Mouse (Mus musculus) cerebral cortex, adult 2 months (tissue): ENCODE measurements around the gene Aldh1l1.

Source experiments
- WGBS: fragments of 180-500 bp; shearing (Covaris S2); methylation state at CpG from one replicate; pipeline ENCODE4 v1.1.7; 2018; 5-methylcytosine and 5-hydroxymethylcytosine counted together

The Aldh1l1 gene

DNA sequence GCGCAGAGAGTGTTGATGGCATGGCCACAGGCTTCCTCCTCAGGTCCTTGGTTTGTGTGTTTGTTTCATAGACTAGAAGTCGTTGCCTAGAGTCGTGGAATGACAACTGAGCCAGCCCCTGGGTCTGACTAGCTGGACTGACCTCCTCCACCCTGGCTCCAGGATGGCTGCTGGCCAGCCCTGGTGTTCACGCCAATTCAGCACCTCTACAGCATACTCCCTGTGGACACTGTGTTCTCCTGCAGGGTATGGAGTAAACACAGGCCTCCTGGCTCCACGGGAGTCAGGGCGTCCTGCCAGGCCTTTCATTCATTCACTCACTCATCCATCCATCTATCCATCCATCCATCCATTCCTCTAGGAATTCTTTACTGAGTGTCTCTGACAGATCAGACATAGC lies 22.9 kb downstream of the Aldh1l1 start:
- WGBS: 60% methylated on average over 6 of the region's 6 CpGs

DNA sequence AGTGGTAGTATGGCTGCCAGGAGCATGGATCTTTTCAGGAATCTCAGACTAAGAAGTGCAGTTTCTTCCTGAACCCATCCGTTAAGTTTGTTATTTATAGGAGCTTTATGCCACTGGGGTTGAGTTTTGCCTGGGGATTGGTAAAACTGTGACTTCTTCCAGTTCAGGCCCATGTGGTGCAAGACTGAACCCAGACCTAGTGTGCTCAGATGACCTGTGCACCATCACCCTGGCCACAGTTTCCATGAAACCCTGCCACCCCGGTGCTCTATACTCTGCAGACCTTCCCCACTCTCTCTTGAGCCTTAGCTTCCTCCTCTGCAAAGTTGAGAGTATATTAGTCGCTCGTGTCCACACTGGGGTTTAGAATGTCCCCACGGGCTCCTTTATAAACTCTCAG lies 26.2 kb downstream of the Aldh1l1 start:
- 94% methylated on average over 5 of the region's 5 CpGs for WGBS

DNA sequence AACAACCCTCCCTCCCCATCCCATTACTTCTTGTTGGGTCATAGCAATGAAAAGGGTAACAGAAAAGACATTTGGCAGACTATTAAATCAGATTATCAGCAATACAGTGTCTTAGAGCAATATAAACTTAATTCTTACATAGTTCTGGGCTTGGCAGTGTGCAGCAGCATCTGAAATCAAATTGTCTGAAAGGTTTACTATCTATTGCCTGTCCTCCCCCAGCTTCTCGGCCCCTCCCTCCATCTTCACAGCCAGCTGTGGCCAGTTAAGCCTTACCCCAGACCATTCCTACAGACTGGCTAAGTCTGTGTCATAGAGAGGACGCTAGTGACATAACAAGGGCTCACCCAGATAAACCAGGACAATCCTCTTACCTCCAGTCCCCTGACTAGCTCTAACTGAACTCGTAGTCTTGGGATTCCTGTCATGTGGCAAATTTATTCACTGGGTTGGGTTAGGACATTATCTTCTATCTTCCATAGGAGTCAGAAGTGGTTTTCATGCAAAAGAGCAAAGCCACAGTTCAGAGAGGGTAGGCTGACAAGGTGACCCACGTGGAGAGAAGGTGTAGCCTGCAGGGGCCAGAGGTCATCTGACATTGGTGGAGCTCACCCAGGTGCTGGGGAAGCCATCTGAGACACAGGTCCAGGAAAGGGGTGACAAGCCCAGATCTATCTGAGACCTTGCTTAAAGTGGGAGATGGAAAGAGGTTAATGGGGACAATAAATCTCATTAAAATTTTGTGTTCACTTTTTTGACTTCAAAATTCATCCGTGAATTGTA lies 27.0 kb downstream of the Aldh1l1 start:
- WGBS: 89% methylated on average over 5 of the region's 5 CpGs

DNA sequence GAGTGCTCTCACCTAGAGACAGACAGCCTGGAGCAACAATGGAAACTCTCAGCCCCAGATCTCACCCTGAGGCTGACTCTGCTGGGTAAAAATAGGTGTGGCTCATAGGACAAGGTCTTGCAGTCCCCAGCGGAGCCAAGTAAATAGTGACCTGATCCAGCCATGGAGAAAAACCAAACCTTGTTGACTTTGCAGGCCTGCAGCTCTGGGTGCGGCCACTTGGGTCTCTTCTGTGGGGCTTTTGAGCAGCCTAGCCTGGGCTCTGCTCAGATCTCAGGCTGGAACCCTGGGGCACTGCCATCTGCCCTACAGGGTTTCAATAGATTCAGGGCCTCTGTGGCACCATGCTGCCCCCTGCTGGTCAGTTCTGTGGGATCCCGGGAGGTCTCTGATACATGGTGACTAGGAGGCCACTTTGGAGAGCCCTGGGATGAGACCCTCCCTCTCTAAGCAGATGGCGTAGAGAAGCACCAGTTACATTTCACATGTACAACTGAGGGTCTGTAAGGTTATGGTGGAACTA lies 28.7 kb downstream of the Aldh1l1 start:
- WGBS: 53% methylated on average over 4 of the region's 4 CpGs

DNA sequence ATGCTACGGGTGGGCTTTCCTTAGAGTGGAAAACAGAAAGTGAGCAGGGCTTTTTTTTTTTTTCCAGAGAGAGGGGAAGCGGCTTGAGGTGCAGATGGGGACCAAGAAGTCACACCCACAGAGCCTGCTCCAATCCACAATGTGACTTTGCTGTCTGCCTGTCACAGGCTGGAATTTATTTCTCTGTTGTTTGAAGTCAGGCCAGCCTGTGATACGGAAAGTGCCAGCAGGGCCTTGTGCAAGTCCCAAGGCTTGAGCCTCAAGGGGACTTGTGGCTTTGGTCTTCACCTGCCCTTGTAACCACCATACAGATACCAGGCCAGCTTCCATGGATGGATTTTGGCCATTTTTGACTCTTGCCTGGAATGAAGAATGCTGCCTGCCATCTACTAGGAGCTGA lies 32.7 kb downstream of the Aldh1l1 start:
- 72% methylated on average over 3 of the region's 3 CpGs for WGBS

DNA sequence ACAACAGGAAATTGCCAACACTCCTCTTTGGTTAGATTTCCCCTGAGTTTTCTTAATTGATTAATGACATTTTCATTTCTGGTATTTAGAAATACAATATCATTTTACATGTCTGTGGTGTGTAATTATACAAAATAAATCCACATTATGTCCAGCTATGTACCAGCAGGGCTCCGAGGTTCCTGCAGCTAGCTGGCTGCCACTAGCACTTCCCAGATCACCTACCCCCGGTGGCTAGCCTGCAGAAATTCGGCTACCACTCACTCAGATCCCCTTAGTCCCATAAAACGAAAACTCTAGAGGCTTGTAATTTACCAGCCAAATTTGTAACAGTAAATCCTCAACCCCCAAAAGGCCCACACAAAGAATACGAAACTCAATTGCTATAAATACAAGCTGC lies 33.1 kb downstream of the Aldh1l1 start:
- WGBS: 69% methylated on average over 5 of the region's 5 CpGs

DNA sequence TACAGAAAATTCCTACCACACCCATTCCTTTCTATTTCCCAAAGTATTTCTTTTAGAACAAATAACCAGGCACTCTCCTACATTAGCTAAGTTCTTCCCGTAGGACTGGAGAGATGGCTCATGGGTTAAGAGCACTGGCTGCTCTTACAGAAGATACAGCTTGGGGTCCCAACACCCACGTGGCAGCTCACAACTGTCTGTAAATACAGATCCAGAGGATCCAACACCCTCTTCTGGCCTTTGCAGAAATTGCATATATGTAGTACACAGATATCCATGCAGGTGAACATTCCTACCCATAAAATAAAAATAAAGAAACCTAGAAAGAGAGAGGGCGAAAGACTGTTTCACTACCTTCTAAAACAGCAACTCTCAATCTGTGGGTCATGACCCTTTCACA lies 40.2 kb downstream of the Aldh1l1 start:
- 75% methylated on average over 3 of the region's 3 CpGs for WGBS

DNA sequence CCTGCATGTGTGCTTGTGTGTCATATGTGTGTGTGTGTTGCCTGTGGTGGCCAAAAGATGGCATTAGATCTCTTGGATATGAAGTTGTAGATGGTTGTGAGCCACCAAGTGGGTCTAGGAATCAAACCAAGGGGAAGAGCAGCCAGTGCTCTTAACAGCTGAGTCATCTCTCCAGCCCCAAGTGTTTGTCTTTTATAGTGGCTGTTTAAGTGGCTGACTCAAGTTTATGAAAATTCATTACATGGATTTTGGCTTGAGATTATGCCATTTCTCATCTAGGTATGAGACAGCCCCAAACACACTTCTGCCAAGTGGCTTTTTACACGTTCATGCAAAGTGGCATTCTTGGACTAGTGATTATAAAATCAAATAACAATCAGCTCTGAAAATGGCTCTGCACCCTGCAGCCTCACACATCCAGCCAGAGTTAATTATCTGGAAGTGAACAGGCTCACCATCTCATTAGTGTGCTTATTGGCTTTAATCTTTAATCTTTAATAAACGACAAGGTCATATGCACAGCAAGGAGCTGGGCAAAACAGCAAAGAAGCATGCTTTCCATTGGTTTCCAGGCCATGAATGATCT lies 43.3 kb downstream of the Aldh1l1 start:
- 40% methylated on average over 2 of the region's 2 CpGs for WGBS

DNA sequence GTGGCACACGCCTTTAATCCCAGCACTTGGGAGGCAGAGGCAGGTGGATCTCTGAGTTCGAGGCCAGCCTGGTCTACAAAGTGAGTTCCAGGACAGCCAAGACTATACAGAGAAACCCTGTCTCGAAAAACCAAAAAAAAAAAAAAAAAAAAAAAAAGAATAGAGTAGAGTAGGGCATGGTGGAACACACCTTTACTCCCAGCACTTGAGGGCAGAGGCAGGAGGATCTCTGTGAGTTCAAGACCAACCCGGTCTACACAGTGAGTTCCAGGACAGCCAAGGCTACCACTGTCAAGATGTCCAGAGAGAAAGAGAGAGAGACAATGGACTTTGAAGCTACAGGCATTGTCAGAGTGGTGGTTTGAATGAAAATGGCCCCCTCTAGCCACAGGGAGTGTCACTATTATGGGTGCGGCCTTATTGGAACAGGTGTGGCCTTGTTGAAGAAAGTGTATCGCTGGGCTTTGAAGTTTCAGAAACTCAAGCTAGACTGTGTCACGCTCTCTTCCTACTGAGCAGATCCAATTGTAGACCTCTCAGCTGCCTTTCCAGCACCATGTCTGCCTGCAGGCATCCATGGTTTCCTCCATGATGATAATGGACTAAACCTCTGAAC lies 46.5 kb downstream of the Aldh1l1 start:
- WGBS: 96% methylated on average over 6 of the region's 7 CpGs

DNA sequence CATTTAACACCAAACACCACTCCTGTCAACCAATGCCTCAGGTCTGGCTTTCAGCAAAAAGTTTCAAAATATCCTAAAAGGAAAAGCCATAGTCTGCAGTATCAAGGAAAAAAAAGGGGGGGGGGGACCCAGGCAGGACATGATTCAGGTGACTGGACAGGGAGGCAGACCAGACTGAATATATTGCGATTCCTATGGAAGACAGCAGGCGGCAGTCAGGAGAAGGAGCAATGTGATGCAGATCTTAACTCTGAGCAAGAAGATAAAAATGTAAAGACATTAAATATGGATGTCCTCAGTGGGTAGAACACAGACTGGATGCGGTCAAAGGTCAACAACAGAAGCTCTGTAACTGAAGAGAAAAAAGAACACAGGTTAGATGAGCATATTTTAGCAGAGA lies 47.3 kb downstream of the Aldh1l1 start:
- WGBS: 87% methylated on average over 3 of the region's 3 CpGs

DNA sequence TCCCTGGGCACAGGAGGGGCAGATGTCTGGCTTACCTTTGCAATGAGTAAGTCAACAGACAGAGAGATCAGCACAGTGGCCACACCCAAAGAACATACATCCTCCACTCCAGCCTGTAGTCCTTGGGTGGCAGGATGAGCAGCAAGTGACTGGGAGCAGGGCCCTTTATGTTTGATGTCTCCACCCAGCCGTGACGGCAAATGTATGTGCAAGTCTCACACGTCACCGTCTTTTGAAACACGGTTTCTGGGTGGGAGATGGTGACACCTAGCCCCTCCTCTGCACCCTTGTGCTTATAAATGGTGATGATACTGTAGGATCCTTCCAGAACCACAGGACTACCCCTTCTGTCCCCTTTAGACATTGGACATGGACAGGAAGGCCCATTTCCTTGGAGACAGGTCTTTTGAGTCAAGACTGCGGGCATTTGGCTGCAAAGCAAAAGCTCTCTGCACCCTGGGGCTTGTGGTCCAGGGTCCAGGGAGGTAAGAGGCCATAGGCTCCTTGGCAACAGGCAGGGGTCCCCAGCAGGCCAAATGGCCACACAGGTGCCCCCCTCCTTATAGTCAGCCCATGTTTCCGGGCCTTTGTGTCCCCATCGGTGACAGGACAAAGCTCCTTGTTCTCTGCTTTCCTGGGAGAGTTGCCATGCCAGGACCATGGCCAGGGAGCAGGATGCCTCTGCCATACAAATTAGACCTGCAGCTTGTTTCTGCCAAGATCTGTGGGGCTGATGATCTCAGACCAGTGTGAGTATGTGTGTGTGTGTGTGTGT lies 48.7 kb downstream of the Aldh1l1 start:
- 67% methylated on average over 8 of the region's 8 CpGs for WGBS

DNA sequence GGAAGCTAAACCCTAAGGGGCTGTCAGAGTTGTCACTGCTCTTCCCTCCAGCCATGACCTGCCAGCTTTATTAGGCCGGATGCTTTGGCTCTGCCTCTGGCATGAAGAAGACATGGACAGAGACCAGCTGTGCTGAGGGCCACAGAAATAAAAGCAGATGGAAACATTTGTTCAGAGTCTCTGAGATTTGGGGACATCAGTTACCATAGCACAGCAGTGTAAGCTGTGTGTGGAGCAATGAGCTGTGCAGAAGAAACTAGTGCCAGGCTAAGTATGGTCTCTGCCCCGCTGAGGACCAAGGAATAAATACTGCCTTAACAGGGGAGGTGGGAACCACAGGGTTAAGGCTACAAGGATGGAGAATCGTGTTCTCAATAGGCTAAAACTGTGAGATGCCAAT lies 50.6 kb downstream of the Aldh1l1 start:
- WGBS: 81% methylated on average over 3 of the region's 3 CpGs

DNA sequence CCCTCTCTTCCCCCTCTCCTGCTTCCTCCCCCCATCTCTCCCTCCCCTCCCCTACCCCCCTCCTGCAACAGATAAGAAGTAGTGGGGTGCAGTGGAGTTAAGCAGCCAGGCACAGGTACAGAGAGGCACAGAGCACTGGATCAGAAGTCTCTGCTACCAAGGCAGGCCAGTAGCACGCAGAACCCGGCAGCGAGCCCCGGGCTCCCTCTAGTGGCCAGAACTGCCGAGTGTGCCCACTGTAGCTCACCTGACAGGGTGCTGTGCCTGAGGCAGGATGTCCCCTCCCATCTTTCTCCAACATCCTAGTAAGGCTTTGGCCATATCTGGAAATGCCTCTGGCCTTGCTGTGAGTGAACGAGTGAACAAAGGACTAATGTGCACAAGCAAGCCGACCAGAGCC lies 51.7 kb downstream of the Aldh1l1 start:
- 11% methylated on average over 7 of the region's 7 CpGs for WGBS

DNA sequence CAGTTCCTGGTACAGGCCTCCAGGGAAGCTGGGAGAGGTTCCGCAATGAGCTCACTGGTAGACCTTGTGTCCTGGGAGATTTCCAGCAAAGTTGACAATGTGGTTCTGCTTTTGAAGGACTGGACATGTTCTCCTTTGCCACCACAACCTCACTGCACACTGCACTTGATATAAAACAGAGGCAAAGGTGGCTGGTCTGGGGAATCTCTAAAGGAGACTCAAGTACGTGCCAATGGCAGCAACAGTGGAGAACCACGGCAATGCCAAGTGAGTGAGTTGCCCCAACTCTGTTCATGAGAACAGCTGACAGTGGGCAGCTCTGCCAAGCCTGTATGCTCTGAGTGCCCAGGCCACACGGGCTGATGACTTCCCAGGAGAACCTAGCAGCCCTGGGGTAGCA lies 53.0 kb downstream of the Aldh1l1 start:
- 87% methylated on average over 4 of the region's 4 CpGs for WGBS

DNA sequence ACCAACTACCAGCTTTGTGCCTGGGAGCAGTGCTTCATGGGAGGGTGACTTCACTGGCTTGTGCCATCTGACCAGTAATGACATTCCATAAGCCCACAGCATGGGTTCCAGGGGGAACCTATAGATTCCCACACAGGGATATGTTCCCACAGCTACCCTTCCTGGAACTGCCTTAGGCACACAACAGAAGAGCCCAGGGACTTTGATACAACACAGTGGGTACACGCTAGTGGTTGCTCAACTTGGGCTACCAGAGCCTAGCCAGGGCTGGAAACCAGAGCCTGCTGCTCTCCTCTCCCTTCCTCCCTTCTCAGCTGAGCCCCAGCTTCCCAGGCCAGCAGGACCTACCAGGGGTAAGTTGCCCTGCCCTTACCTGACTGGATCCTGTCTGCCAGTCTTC lies 54.3 kb downstream of the Aldh1l1 start:
- WGBS: 79% methylated on average over 1 of the region's 1 CpGs

DNA sequence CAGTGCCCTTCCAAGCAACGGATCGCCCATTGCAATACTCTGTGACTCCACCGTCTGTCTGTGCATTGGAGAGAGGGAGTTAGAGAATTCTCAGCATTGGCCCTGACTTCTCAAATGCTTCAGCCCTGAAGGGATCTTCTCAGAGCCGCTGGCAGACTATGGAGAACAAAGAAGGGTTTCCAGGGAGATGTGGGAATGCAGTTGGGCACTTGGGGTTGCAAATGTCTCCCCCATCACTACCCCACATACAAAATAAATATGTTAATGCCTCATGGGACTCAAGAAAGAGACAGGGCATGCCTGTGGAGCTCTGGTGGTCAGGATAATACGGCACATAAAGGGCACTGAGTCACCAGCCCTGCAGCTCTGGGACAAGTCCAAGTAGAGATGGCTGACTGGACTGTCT lies 55.1 kb downstream of the Aldh1l1 start:
- WGBS: 73% methylated on average over 5 of the region's 5 CpGs

DNA sequence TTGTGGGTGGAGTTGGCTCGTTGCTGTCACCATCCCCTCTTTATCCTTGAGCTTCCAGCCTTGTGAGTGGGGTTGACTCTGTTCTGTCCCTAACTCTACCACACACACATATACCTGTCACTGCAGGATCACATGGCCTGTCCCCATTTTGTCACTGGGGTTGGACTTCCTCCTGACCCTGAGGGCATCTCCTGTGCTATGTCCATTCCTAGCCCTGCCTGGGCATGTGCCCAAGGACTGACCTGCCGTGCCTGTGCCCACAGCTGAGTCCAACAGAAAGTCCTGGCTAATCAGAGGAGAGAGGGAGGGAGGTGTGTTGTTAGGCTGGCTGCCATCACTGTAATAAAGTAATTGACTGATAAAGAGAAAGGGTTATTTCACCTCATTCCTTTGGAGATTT lies 58.2 kb downstream of the Aldh1l1 start:
- 83% methylated on average over 2 of the region's 2 CpGs for WGBS

DNA sequence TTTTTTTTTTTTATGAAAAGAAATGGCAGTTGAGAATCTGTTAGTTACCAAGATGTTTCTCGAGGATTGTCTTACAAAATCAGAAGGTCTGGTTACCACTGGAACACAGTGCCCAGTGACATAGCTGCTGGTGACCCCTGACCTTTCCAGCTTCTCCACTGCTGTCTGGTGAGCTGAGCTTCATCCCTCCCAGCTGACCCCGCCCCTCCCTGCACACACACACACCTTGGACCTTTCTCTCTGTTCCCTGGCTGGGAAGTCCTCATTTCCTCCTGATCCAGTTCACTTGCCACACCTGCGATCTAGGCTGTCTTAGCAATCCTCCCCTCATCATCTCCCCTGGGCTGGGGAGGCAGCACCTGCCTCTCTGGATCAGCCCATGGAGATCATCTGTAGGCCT lies 60.0 kb downstream of the Aldh1l1 start:
- 85% methylated on average over 3 of the region's 3 CpGs for WGBS

DNA sequence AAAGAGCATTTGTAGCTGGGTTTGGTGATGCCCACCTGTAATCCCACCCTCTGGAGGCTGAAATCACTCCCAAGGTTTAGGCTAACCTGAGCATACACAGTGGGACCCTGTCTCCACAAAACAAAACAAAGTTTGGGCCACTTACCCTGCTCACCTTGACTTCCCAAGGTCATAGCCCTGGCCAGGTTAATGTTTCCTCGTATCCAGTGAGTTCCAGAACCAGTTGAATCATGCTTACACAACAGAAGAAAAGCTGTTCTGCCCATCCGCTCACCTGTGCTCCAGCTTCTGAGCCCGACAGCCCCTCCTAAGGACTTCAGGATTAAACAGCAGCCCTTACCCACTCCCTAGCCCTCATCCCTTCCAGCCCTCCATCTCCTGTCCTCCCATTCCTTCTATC lies 60.8 kb downstream of the Aldh1l1 start:
- WGBS: 96% methylated on average over 3 of the region's 3 CpGs

DNA sequence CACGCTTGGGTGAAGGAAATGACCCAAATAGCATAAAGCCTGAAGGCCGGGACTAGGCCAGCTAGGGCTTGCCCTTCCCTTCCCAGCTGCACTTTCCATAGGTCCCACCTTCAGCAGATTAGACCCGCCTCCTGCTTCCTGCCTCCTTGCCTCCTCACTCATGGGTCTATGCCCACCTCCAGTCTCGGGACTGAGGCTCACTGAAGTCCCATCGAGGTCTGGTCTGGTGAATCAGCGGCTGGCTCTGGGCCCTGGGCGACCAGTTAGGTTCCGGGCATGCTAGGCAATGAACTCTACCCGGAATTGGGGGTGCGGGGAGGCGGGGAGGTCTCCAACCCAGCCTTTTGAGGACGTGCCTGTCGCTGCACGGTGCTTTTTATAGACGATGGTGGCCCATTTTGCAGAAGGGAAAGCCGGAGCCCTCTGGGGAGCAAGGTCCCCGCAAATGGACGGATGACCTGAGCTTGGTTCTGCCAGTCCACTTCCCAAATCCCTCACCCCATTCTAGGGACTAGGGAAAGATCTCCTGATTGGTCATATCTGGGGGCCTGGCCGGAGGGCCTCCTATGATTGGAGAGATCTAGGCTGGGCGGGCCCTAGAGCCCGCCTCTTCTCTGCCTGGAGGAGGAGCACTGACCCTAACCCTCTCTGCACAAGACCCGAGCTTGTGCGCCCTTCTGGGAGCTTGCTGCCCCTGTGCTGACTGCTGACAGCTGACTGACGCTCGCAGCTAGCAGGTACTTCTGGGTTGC lies 64.1 kb downstream of the Aldh1l1 start:
- 55% methylated on average over 25 of the region's 25 CpGs for WGBS

DNA sequence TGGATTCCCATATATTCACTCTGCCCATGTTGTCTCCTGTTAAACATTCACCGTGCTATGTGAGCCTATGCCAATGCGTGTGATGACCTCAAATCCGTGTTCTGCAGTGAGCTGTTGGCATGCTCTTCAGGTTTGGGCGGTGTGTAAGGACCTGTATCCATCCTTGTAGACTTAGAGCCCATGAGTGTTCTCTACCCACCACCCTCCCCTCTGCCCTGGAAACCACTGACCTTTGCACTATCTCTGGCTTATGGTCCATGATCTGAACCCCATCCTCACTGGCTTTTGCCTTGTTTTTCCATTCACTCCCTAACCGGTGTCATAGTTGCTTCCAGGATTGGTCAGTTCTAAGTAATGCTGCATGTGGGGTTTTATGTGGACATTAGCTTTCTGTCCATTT lies 67.5 kb downstream of the Aldh1l1 start:
- WGBS: 94% methylated on average over 5 of the region's 5 CpGs
